Mouse (Mus musculus) hindbrain, embryonic 10.5 days (tissue): ENCODE data around the gene Tanc2. TPM values are rescaled to one million over a fixed set of nuclear protein-coding genes. Genes with fewer than 3 reads are reported as not detected.

Experiments used
- polyA plus RNA-seq: library from polyadenylated mRNA; unstranded; fragments of >200 nt; fragmentation: Nextera tagmentation; extraction: Ambion mirVana; gene quantifications from 2 replicates; pipeline ENCODE4 v1.2.1, GENCODE M21; 2016

The Tanc2 gene
- polyA plus RNA-seq, 1 experiment from 2014 or later = 13.9 TPM

Other genes with a start within 250 kb of the Tanc2 start
- 0.39 and 0.41 TPM in 2 replicates for gene March10, start 133.3 kb upstream of the Tanc2 start, polyA plus RNA-seq